Mouse (Mus musculus) bone marrow macrophage, adult 2 months (primary cell): Measurements from ENCODE around the gene Pcbp2.

Experiments
- CTCF ChIP-seq: IDR thresholded peaks from 2 replicates; pipeline ENCODE4 v1.5.1; 2012; ENCODE audit warnings: low read depth, mild to moderate bottlenecking, low read length, moderate library complexity
- POLR2A ChIP-seq: IDR thresholded peaks from 2 replicates; pipeline ENCODE4 v1.6.1; 2012; ENCODE audit warnings: mild to moderate bottlenecking, low read depth, low read length, borderline replicate concordance

GRCm38 (mm10) chr15:102507561-102507960 lies 37.2 kb downstream of the Pcbp2 start:
- TF ChIP-seq CTCF: no peak
- TF ChIP-seq POLR2A: no peak
